Mouse (Mus musculus) liver, adult (tissue): ENCODE measurements around the gene Slc13a1.
A peak's percentile ranks its signal among the peaks of the same experiment; 100 is the strongest.

Experiments used
- GATA4 ChIP-seq: IDR thresholded peaks from 2 replicates; pipeline ENCODE4 v1.6.1; 2014; ENCODE audit warnings: mild to moderate bottlenecking, low read length; ENCODE audit not compliant: insufficient replicate concordance

Gene Slc13a1

DNA sequence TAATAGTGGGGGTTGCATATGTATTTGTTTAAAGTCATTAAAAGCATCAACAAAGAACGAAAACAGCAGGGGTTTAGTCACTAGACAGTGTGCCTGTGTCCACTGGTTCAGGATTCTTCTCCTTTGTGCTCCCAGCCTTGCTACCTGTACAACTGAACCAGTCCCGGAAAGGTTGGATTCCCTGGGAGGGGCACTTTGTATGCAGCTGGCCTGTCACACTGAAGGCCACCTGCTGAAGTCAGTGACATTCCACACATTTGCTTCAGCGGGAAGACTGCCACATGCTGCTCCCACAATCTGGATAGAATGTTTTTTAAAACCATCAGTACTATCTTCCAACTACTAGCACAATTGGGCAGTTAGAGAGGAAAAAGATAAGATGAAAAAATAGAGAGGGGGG, 61.7 kb downstream of the Slc13a1 start:
- TF ChIP-seq GATA4 = no peak

- TF ChIP-seq GATA4 = no peak
Measured at GRCm38 (mm10) chr6:24105681-24106080, 62.2 kb downstream of the Slc13a1 start.

- TF ChIP-seq GATA4 = no peak
Measured at GRCm38 (mm10) chr6:24101281-24101680, 66.6 kb downstream of the Slc13a1 start.

DNA sequence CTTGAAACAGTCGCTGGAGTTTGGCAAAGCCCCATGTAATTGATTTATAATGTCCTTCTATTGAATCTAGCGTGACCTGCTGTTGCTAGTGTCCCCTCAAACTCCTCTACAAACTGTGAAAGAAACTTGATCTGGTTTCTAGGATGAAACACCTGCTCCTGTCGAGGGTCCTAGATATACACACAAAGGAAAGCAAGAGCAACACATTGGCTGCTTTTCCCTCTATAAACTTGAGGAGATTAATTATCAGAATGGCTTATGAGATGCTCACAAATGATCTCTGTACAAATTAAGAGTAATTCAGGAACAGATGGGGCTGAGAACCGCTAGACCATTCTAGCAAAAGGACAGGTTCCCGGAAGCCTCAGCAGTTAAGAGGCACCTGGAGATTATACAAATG, 67.2 kb downstream of the Slc13a1 start:
- no peak for TF ChIP-seq GATA4

- TF ChIP-seq GATA4 = no peak
Measured at GRCm38 (mm10) chr6:24097400-24097799, 70.5 kb downstream of the Slc13a1 start.

DNA sequence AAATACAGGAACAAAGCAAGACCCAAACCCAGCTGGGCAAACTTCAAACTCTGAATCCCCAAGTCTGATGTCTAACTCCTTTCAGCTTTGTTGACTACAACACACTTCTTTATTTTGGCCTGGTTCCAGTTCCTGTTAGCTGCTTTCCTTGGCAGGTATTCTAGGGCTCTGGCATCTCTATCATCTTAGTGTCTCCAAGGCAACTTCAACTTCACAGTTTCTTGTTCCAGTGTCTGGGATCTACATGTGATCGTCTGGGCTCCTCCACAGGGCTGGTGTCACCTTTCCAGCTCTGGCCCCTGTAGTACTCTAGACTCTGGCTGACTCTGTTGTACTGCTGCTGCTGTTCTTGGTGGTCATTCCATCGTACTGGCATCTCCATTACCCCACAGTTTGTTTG, 91.8 kb downstream of the Slc13a1 start:
- TF ChIP-seq GATA4 = no peak

- no peak for TF ChIP-seq GATA4
Measured at GRCm38 (mm10) chr6:24072804-24073203, 95.1 kb downstream of the Slc13a1 start.

DNA sequence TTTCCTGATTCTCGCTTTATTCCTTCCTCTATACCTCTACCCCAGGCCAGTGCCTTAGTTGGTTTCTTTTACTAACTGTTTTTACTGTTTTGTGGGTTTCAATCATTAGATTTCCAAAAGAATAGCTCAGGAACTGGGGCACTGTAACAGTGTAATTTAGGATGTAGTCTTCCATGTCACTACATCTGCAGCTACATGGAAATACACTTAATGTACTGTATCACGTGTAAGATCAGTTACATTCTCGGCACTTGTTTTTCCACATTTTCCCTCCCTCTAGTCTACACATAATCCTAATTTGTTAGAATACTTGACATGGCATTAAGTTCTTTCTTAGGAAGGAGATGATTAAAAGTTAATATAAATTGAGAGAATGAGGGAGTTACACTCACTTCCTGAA, 108.1 kb downstream of the Slc13a1 start:
- no peak for TF ChIP-seq GATA4

GRCm38 (mm10) chr6:24055086-24055485, 112.8 kb downstream of the Slc13a1 start:
- TF ChIP-seq GATA4 = no peak

DNA sequence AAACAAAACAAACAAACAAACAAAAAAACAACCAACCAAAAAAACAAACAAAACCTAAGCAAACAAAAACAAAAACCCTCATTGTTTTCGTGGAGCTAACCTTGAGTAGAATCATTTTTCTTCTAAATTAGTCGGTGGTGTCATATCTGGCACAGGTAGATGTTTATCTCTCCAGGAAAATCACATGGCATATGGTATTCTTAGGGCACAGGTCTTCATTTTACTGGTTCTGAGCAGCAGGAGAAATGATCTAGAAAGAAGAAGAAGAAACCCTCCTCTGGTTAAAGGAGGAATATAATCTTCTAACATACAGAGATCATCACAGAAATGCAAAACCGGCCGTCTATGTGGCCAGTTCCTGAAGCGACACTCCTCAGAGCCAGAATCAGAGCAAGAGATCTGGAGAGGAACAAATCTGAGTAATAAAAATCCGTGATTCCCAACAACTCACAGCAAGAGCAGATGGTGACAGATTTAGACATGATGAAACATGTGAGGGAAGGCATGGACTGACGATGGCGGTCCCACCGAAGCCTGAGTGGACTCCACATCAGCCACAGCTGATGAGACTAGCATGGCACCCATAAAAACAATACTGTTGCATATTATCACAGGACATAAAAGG, 113.7 kb downstream of the Slc13a1 start:
- TF ChIP-seq GATA4 = no peak

GRCm38 (mm10) chr6:24047014-24047770, 120.7 kb downstream of the Slc13a1 start:
- peak; percentile 67 for TF ChIP-seq GATA4

DNA sequence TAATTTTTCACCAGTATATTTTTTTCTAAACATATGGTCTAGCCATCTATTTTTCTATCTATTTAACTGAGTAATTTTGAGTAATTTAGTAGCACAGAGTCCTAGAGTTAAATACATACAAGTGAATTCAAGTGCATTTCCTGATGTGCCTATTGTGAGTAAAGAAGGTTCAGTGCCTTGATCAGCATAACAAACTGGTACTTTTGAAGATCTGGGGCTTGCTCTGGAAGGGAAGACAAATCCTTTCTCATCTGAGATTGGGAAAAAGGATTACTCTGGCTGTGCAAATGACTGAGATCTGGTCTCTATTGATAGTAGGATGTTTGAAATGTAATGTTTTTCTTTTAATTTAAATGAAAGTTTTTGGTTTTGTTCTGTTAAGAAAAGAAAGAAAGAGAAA, 124.4 kb downstream of the Slc13a1 start:
- no peak for TF ChIP-seq GATA4
